ENCODE assay signal across 8 mouse cellular contexts in the genomic region with DNA sequence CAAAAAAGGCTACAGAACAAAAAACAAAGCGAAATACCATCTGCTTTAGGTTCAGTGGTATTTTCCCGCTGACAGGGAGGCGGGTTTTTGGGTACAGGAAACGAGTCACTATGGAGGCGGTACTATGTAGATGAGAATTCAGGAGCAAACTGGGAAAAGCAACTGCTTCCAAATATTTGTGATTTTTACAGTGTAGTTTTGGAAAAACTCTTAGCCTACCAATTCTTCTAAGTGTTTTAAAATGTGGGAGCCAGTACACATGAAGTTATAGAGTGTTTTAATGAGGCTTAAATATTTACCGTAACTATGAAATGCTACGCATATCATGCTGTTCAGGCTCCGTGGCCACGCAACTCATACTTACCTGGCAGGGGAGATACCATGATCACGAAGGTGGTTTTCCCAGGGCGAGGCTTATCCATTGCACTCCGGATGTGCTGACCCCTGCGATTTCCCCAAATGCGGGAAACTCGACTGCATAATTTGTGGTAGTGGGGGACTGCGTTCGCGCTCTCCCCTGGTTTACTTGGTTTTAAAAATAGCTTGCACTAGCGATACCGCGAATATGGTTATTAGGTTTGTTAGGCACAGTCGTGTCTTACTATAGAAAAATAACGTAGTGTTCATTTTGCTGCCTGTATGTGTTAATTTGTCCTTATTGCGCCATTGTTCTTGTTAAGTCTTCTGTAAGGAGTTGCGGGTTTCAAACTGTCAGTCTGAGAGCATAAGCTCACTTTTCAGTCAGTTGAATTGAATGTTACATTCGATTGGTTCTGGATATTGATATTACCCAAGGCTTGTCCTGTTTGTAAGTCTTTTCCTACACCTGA. TPM values are rescaled to one million over a fixed set of nuclear protein-coding genes. Genes with fewer than 3 reads are reported as not detected.
DNase-seq lines count a peak whose midpoint lies in the region; ATAC-seq and TF ChIP-seq lines count a peak whose summit lies in the region.

No protein-coding gene starts in this region.

- TF ChIP-seq POLR2A in testis, adult 2 months (IDR thresholded peaks at IDR 0.05; ENCODE audit: control insufficient read depth, low read depth, low read length): peak; percentile 87

- H3K27ac ChIP-seq in forebrain, embryonic 11.5 days (ENCODE audit: low read depth, low read length): peak overlapping the region; percentile 62
- peak overlapping the region; percentile 89 for H3K27ac ChIP-seq in heart, postnatal 0 days (ENCODE audit: low read depth)
- H3K27ac ChIP-seq in liver, embryonic 16.5 days (ENCODE audit: low read length): peak overlapping the region; percentile 85
- H3K27ac ChIP-seq in neural tube, embryonic 13.5 days (replicated peaks): peak overlapping the region; percentile 74
- peak overlapping the region; percentile 13; the same call in 1 of the 2 replicates for H3K27ac ChIP-seq in testis, adult 2 months (ENCODE audit: control insufficient read depth, insufficient read depth, low read depth, low read length)

- peak overlapping the region; percentile 53; the same call in 1 of the 2 replicates for H3K9ac ChIP-seq in forebrain, embryonic 11.5 days (ENCODE audit: low read length)
- H3K9ac ChIP-seq in heart, postnatal 0 days (replicated peaks; ENCODE audit: low read depth, low read length): peak overlapping the region; percentile 57
- peak overlapping the region; percentile 72 for H3K9ac ChIP-seq in liver, embryonic 16.5 days (ENCODE audit: low read depth, low read length)
- H3K9ac ChIP-seq in neural tube, embryonic 13.5 days: peak overlapping the region; percentile 59

- H3K36me3 ChIP-seq in E14TG2a.4 (ENCODE audit: insufficient read depth, low read length): no peaks in the 10 kb centered on the region
- no peaks in the 10 kb centered on the region for H3K36me3 ChIP-seq in forebrain, embryonic 11.5 days (ENCODE audit: control insufficient read depth, insufficient read depth, low read length)
- H3K36me3 ChIP-seq in heart, postnatal 0 days (replicated peaks; ENCODE audit: control insufficient read depth, insufficient read depth, low read length): no peaks in the 10 kb centered on the region
- no peaks in the 10 kb centered on the region for H3K36me3 ChIP-seq in liver, embryonic 16.5 days (ENCODE audit: control insufficient read depth, insufficient read depth)
- H3K36me3 ChIP-seq in neural tube, embryonic 13.5 days: no peaks in the 10 kb centered on the region
- H3K36me3 ChIP-seq in testis, adult 2 months (ENCODE audit: control insufficient read depth, insufficient read depth, low read length): no peaks in the 10 kb centered on the region

- under 1% methylated on average over 26 of the region's 26 CpGs for WGBS in forebrain, embryonic 11.5 days
- WGBS in heart, postnatal 0 days: under 1% methylated on average over 26 of the region's 26 CpGs
- WGBS in liver, embryonic 16.5 days (ENCODE audit: insufficient replicate concordance): under 1% methylated on average over 26 of the region's 26 CpGs
- WGBS in neural tube, embryonic 13.5 days: under 1% methylated on average over 26 of the region's 26 CpGs

- TF ChIP-seq EP300 in heart, postnatal 0 days (IDR thresholded peaks at IDR 0.05; ENCODE audit: low read depth): peak; percentile 94

- H3K27me3 ChIP-seq in E14TG2a.4 (ENCODE audit: insufficient read depth, low read length): no peaks in the 10 kb centered on the region
- H3K27me3 ChIP-seq in forebrain, embryonic 11.5 days (ENCODE audit: control insufficient read depth, insufficient read depth, low read length): no peaks in the 10 kb centered on the region
- no peaks in the 10 kb centered on the region for H3K27me3 ChIP-seq in heart, postnatal 0 days (ENCODE audit: control insufficient read depth, insufficient read depth, low read length)
- no peaks in the 10 kb centered on the region for H3K27me3 ChIP-seq in liver, embryonic 16.5 days (ENCODE audit: control insufficient read depth, insufficient read depth, low read depth, low read length)
- H3K27me3 ChIP-seq in neural tube, embryonic 13.5 days: no peaks in the 10 kb centered on the region
- no peaks in the 10 kb centered on the region for H3K27me3 ChIP-seq in testis, adult 2 months (ENCODE audit: control insufficient read depth, insufficient read depth, low read length)

- peak; percentile 87 for DNase-seq in c-Kit-positive CD71-positive TER-119-negative erythroid progenitor cells, embryonic 14.5 days (ENCODE audit: low read depth)
- DNase-seq in forebrain, embryonic 11.5 days (ENCODE audit: low spot score): peak; percentile 77
- DNase-seq in heart, postnatal 0 days (ENCODE audit: low spot score): peak; percentile 94
- peak; percentile 81 to 88 for DNase-seq in kidney, postnatal 4 days

- H3K4me3 ChIP-seq in E14TG2a.4 (replicated peaks; ENCODE audit: low read length): peak overlapping the region; percentile 11; the same call in 1 of the 2 replicates
- H3K4me3 ChIP-seq in forebrain, embryonic 11.5 days (ENCODE audit: low read depth, low read length): peak overlapping the region; percentile 12
- H3K4me3 ChIP-seq in heart, postnatal 0 days (ENCODE audit: low read depth, low read length): peak overlapping the region; percentile 45
- H3K4me3 ChIP-seq in liver, embryonic 16.5 days (ENCODE audit: low read depth, low read length): peak overlapping the region; percentile 54
- peak overlapping the region; percentile 32 for H3K4me3 ChIP-seq in neural tube, embryonic 13.5 days
- no peak overlapping the region; the same call in 1 of the 2 replicates for H3K4me3 ChIP-seq in testis, adult 2 months (ENCODE audit: control insufficient read depth, low read depth, low read length)

- H3K9me3 ChIP-seq in E14TG2a.4 (ENCODE audit: low read length): no peaks in the 10 kb centered on the region
- no peaks in the 10 kb centered on the region for H3K9me3 ChIP-seq in forebrain, embryonic 11.5 days (ENCODE audit: control insufficient read depth, low read length)
- no peaks in the 10 kb centered on the region for H3K9me3 ChIP-seq in heart, postnatal 0 days (replicated peaks; ENCODE audit: control insufficient read depth, low read length)
- H3K9me3 ChIP-seq in liver, embryonic 16.5 days (replicated peaks; ENCODE audit: control insufficient read depth, low read length): no peaks in the 10 kb centered on the region
- no peaks in the 10 kb centered on the region for H3K9me3 ChIP-seq in neural tube, embryonic 13.5 days

- peak; percentile 80 for ATAC-seq in forebrain, embryonic 11.5 days (replicated peaks; ENCODE audit: low FRiP score)
- ATAC-seq in heart, postnatal 0 days (ENCODE audit: insufficient read depth, low read depth): peak; percentile 81
- peak; percentile 73 for ATAC-seq in liver, embryonic 16.5 days (ENCODE audit: low read depth)
- ATAC-seq in neural tube, embryonic 13.5 days (ENCODE audit: low read depth): peak; percentile 85

- H3K4me2 ChIP-seq in forebrain, embryonic 11.5 days (ENCODE audit: low read depth, low read length, severe bottlenecking): peak overlapping the region; percentile 43; the same call in 1 of the 2 replicates
- H3K4me2 ChIP-seq in heart, postnatal 0 days (ENCODE audit: low read depth, low read length): peak overlapping the region; percentile 63
- H3K4me2 ChIP-seq in liver, embryonic 16.5 days (ENCODE audit: low read depth, low read length): peak overlapping the region; percentile 89
- H3K4me2 ChIP-seq in neural tube, embryonic 13.5 days: peak overlapping the region; percentile 56

- no peak for TF ChIP-seq CTCF in E14TG2a.4 (conservative IDR thresholded peaks at IDR 0.05; ENCODE audit: low read length)
- no peak for TF ChIP-seq CTCF in heart, postnatal 0 days (IDR thresholded peaks at IDR 0.05; ENCODE audit: low read depth)
- no peak for TF ChIP-seq CTCF in testis, adult 2 months (IDR thresholded peaks at IDR 0.05; ENCODE audit: control insufficient read depth, insufficient read depth, insufficient replicate concordance, low read depth, low read length)

- H3K4me1 ChIP-seq in E14TG2a.4 (replicated peaks; ENCODE audit: low read depth, low read length): peaks cover 66% of the 10 kb centered on the region
- no peaks in the 10 kb centered on the region for H3K4me1 ChIP-seq in forebrain, embryonic 11.5 days (replicated peaks; ENCODE audit: control insufficient read depth, insufficient read depth, low read length)
- 0 out of 2 replicates have a peak, but pooled peaks cover 4% of the 10 kb centered on the region for H3K4me1 ChIP-seq in heart, postnatal 0 days (ENCODE audit: control insufficient read depth, insufficient read depth)
- peaks cover 21% of the 10 kb centered on the region for H3K4me1 ChIP-seq in liver, embryonic 16.5 days (ENCODE audit: control insufficient read depth, low read depth, low read length)
- peaks cover 24% of the 10 kb centered on the region for H3K4me1 ChIP-seq in neural tube, embryonic 13.5 days (replicated peaks)
- H3K4me1 ChIP-seq in testis, adult 2 months (ENCODE audit: control insufficient read depth, insufficient read depth, low read length): peaks cover 4% of the 10 kb centered on the region

RNA-seq across cellular contexts. Expression of a gene that starts 17.9 kb away (rescaled TPM):
- 0.33 and 0.61 TPM in 2 replicates for polyA plus RNA-seq in forebrain, embryonic 11.5 days (2014; fragmentation: Nextera tagmentation; extraction: Ambion mirVana)
- total RNA-seq in heart, postnatal 0 days (2014; rRNA removed; ENCODE audit: low replicate concordance): 0.04 and 0.46 TPM in 2 replicates
- polyA plus RNA-seq in heart, postnatal 0 days (2015; fragmentation: Nextera tagmentation; extraction: Ambion mirVana): 0.22 TPM in 1 of 2 replicates, not detected in the other
- polyA plus RNA-seq in liver, embryonic 16.5 days (2015; fragmentation: Nextera tagmentation; extraction: Ambion mirVana): 0.08 and 0.21 TPM in 2 replicates
- polyA plus RNA-seq in neural tube, embryonic 13.5 days (2015; fragmentation: Nextera tagmentation; extraction: Ambion mirVana): 0.32 and 1.4 TPM in 2 replicates
- polyA plus RNA-seq in testis, adult 2 months (2012; rRNA removed): 26.0 and 28.4 TPM in 2 replicates

RNA-seq across cellular contexts. Expression of a gene that starts 18.0 kb away (rescaled TPM):
- 12.8 and 14.6 TPM in 2 replicates for polyA plus RNA-seq in forebrain, embryonic 11.5 days (2014; fragmentation: Nextera tagmentation; extraction: Ambion mirVana)
- total RNA-seq in heart, postnatal 0 days (2014; rRNA removed; ENCODE audit: low replicate concordance): 3.7 and 6.9 TPM in 2 replicates
- 4.7 and 5.2 TPM in 2 replicates for polyA plus RNA-seq in heart, postnatal 0 days (2015; fragmentation: Nextera tagmentation; extraction: Ambion mirVana)
- 3.9 and 4.4 TPM in 2 replicates for polyA plus RNA-seq in liver, embryonic 16.5 days (2015; fragmentation: Nextera tagmentation; extraction: Ambion mirVana)
- 6.2 and 7.0 TPM in 2 replicates for polyA plus RNA-seq in neural tube, embryonic 13.5 days (2015; fragmentation: Nextera tagmentation; extraction: Ambion mirVana)
- polyA plus RNA-seq in testis, adult 2 months (2012; rRNA removed): 14.2 and 16.4 TPM in 2 replicates

Comparison
In these comparisons a context has a peak if more than half of its experiments do, and no peak if none do; other contexts are left out.
1. H3K27ac ChIP-seq: peak in every context shown above with its lines; median percentile 89 in heart, postnatal 0 days; 85 in liver, embryonic 16.5 days; 74 in neural tube, embryonic 13.5 days; 62 in forebrain, embryonic 11.5 days; 13 in testis, adult 2 months.
2. RNA of a gene that starts 17.9 kb away (polyA plus RNA-seq): 26.0 to 28.4 TPM in testis, adult 2 months; 0.33 to 0.61 TPM in forebrain, embryonic 11.5 days, 0.32 to 1.4 TPM in neural tube, embryonic 13.5 days, 0.22 TPM in heart, postnatal 0 days and 0.08 to 0.21 TPM in liver, embryonic 16.5 days; every median in the first group is over 10 times any median in the second.
3. Peak in every context shown above with its lines, with median percentiles within 50 percentile points of each other: DNase-seq, ATAC-seq, H3K4me2 ChIP-seq and H3K9ac ChIP-seq.